Mouse (Mus musculus) C2C12 (cell line): Measurements from ENCODE around the gene Hist1h1a.

Experiments used
- CTCF ChIP-seq: IDR thresholded peaks from one replicate; pipeline ENCODE4 v1.5.1; 2011; ENCODE audit not compliant: control insufficient read depth, insufficient read depth, insufficient read length
- MYOD1 ChIP-seq: IDR thresholded peaks from one replicate; pipeline ENCODE4 v1.6.1; 2011; ENCODE audit warnings: low read depth; ENCODE audit not compliant: control insufficient read depth, insufficient read length
- USF1 ChIP-seq: IDR thresholded peaks from one replicate; pipeline ENCODE4 v1.6.1; 2011; ENCODE audit warnings: low read depth, mild to moderate bottlenecking, control low read depth, moderate library complexity

GRCm38 (mm10) chr13:23725213-23725612 is 38.3 kb upstream of the Hist1h1a start:
- TF ChIP-seq CTCF, result no peak
- no peak for TF ChIP-seq USF1
- no peak for TF ChIP-seq MYOD1
